Mouse (Mus musculus) naive thymus-derived CD4-positive, alpha-beta T cell, adult 5 months (primary cell): ENCODE results near the gene Fpgs. TPM values are rescaled to one million over a fixed set of nuclear protein-coding genes. Genes with fewer than 3 reads are reported as not detected.

Source experiments
- polyA plus RNA-seq: library from polyadenylated mRNA; unstranded; fragments of 100-300 nt; shearing (Covaris generic); gene quantifications from one replicate; pipeline ENCODE4 v1.2.1, GENCODE M21; 2017

Gene Fpgs
- polyA plus RNA-seq, result 26.8 TPM

DNA sequence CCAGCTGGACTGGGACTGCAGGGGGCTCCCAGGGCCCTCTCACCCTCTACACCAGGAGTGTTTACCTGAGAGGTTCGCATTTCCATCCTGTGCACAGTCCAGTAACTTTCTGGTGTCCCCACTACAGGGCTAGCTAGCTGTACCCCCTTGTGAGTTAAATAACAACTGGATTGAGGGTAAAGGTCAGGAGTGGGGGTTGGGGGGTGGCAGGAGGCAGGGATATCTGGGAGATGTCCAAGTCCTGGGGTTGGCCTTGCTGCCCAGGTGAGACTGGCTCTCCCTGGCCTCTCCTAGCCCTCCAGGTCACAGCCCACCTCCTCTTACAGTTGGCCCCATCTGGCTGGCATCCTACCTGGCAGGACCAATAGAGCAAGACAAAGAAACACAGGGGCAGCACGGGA is at the start of gene Fpgs:
Gene Fpgs (minus strand): TSS at position 125 of the 401 bp plus-strand sequence.

DNA sequence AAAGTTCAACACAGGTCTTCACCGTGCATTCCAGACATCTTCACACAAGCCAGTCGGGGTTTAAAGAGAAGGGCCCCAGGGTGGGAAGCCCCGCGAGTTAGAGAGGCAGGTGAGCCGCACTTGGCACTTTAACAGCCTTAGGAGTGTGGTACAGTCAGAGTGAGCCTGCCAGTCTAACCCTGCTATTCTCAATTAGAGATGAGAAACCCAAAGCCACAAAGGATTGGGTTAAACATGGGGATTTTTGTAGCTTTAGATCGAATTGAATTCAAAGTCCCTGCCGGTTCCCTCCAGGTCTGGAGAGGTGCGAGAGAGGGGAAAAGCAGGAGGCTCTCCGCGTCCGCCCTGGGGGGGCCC is 36.9 kb upstream of the Fpgs start, which contains the start of gene 6330409D20Rik:
Gene 6330409D20Rik (minus strand): TSS at position 101 of the 357 bp plus-strand sequence.

DNA sequence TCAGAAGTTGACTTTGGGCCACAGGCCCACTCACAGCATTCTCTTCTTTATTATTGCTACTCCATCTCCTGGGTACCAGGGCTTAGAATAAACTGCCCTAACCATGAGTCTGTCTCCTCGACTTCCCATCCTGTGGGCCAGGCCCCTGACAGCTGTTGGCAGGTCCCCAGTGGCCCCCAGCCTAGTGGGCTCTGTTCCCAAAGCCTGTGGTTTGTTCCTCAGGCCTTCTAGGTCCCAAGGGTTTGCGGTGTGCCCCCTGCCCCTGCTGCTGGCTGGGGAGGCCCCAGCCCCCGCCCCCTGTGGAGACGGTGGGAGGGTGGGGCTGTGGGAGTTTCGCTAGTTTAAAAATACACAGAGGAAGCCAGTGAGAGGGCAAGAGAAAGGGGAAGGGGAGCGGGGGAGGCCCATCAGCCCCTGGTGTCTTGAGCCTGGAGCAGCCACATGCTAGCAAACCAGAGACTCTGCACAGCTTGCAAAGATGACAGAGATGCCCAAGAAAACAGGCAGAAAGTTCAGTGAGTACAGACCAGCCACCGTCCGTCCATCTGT is 16.8 kb upstream of the Fpgs start, which contains the start of gene Sh2d3c:
Gene Sh2d3c (plus strand): TSS at position 375 of the 549 bp plus-strand sequence.

DNA sequence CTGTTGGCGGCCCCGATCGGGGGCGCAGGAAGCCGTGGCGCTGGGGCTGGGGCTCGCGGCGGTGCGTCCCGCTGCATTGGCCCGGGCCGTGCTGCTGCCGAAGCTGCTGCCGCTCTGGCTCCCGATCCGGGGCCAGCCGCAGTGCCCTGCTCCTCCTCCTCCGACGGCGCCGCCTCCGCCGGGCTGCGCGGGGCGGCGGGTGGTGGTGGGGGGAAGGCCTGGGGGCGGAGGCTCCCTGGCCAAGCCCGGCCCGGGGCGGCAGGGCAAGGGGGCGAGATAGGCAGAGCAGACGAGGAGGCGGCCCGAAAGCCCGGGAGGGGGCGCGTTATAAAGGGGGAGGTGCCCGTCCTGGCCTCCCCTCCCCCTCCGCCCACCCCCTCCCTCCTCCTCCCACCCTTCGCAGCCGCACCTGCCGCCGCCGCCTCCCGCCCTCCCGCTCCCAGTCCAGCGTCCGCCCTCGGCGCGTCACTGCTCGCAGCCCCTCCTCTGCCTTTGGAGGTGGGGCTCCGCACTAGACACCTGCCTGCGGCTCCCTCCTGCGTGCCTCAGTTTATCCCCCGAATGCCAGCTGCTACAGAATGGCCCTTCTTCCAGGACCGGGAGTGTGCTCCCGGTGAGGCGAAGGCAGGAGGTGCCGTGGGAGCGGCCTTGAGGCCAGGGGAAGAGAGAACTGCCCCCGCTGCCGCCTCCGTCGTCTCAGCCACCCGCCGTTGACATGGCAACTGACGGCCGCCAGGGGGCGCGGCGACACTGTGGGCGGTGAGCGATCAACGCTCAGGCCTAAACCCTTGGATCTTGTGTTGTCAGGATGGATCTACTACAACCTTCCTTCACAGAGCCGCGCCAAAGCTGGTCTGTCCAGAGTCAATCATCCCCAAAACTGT is 9.2 kb upstream of the Fpgs start, which contains the start of gene Cdk9:
Gene Cdk9 (minus strand): TSS at position 143 of the 884 bp plus-strand sequence.

DNA sequence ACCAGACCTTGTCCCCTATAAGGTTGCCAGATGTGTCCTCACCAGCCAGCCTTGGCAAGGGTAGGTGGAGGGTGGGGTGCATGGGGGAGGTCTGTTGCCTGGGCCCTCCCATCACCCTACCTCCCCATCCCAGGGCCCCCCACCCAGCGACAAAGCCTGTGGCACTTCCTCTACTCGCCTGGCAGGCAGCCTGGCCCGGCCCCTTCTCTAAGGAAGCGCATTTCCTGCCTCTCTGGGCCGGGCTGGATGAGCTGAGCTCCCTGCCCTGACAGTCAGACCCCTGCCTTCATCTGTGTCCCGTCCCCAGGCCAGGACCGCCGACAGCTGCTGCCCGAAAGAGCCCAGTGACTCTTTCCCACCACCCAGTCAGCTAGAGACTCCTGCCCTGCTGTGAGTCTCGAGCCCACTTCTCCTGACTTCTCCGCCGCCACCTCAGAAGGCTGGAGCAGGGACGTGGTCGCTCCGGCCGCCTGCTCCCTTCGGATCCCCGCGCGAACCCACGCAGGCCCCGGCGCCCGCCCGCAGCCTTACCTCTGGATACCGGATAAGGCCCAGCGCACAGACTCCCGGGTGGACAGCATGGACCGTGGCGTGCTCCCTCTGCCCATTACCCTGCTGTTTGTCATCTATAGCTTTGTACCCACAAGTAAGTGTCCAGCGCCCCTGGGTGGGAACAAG is 57.4 kb downstream of the Fpgs start, which contains the start of gene Eng:
Gene Eng (plus strand): TSS at position 217 of the 678 bp plus-strand sequence.

Other genes with a start within 250 kb of the Fpgs start
- 153 TPM for gene Fam102a, start 168.8 kb downstream of the Fpgs start, polyA plus RNA-seq
- 76.8 TPM for gene Dpm2, start 133.3 kb downstream of the Fpgs start, polyA plus RNA-seq
- not detected for gene Pip5kl1, start 129.3 kb downstream of the Fpgs start, polyA plus RNA-seq
- gene 9430097D07Rik, start 128.5 kb downstream of the Fpgs start, polyA plus RNA-seq, result not detected
- 15.0 TPM for gene St6galnac4, start 117.0 kb downstream of the Fpgs start, polyA plus RNA-seq
- 1.1 TPM for gene St6galnac6, start 104.4 kb downstream of the Fpgs start, polyA plus RNA-seq
- gene Ak1, start 82.4 kb downstream of the Fpgs start, polyA plus RNA-seq, result not detected
- gene Eng, start 57.5 kb downstream of the Fpgs start, polyA plus RNA-seq, result 0.26 TPM
- 190 TPM for gene Cdk9, start 8.9 kb upstream of the Fpgs start, polyA plus RNA-seq
- 58.0 TPM for gene Sh2d3c, start 16.9 kb upstream of the Fpgs start, polyA plus RNA-seq
- not detected for gene 6330409D20Rik, start 36.9 kb upstream of the Fpgs start, polyA plus RNA-seq
- gene Tor2a, start 53.1 kb upstream of the Fpgs start, polyA plus RNA-seq, result 41.5 TPM
- gene Ttc16, start 71.5 kb upstream of the Fpgs start, polyA plus RNA-seq, result not detected
- 3.1 TPM for gene Ptrh1, start 71.6 kb upstream of the Fpgs start, polyA plus RNA-seq
- gene Cfap157, start 80.3 kb upstream of the Fpgs start, polyA plus RNA-seq, result not detected
- 2.5 TPM for gene Stxbp1, start 143.1 kb upstream of the Fpgs start, polyA plus RNA-seq
- 0.19 TPM for gene Fam129b, start 172.0 kb upstream of the Fpgs start, polyA plus RNA-seq